Mouse (Mus musculus) neural tube, embryonic 11.5 days (tissue): ENCODE measurements around the gene Smn1. TPM values are rescaled to one million over a fixed set of nuclear protein-coding genes. Genes with fewer than 3 reads are reported as not detected.

Experiments
- polyA plus RNA-seq: library from polyadenylated mRNA; unstranded; fragments of >200 nt; fragmentation: Nextera tagmentation; extraction: Ambion mirVana; gene quantifications from 2 replicates; pipeline ENCODE4 v1.2.1, GENCODE M21; 2014

The Smn1 gene
- polyA plus RNA-seq, 1 experiment from 2014 or later, result 77.5 TPM

Other genes starting within 250 kb of the Smn1 start
- 20.5 and 22.3 TPM in 2 replicates for gene Cartpt, start 223.8 kb upstream of the Smn1 start, polyA plus RNA-seq
- gene Mccc2, start 109.2 kb upstream of the Smn1 start, polyA plus RNA-seq, result 37.8 and 39.0 TPM in 2 replicates
- gene Bdp1, start 20.8 kb upstream of the Smn1 start, polyA plus RNA-seq, result 23.1 and 23.2 TPM in 2 replicates
- 236 and 245 TPM in 2 replicates for gene Serf1, start 16.8 kb upstream of the Smn1 start, polyA plus RNA-seq
- 0.23 and 0.61 TPM in 2 replicates for gene Naip2, start 77.2 kb downstream of the Smn1 start, polyA plus RNA-seq
- gene Naip5, start 121.5 kb downstream of the Smn1 start, polyA plus RNA-seq, result 0.04 and 0.08 TPM in 2 replicates
- gene Naip6, start 192.8 kb downstream of the Smn1 start, polyA plus RNA-seq, result 0.12 TPM in 1 of 2 replicates, not detected in the other